ENCODE assay signal across 11 mouse cellular contexts in genomic region chr10:67066421-67066820, GRCm38 (mm10). TPM values are rescaled to one million over a fixed set of nuclear protein-coding genes. Genes with fewer than 3 reads are reported as not detected.
DNase-seq lines count a peak whose midpoint lies in the region; ATAC-seq and TF ChIP-seq lines count a peak whose summit lies in the region.
"Had no signal": no experiment of that assay in that cellular context is flagged by ENCODE, and none has a peak within 500 bp of the region (broad histone marks: within the 10 kb centered on the region; RNA-seq: fewer than 3 reads in every experiment).

No protein-coding gene starts in this region.

- no peak for TF ChIP-seq CTCF in forebrain, postnatal 0 days (IDR thresholded peaks at IDR 0.05; ENCODE audit: low read depth)
- TF ChIP-seq CTCF in lung, postnatal 0 days (IDR thresholded peaks at IDR 0.05): peak; percentile 34

- no peak for ATAC-seq in forebrain, postnatal 0 days
- no peak for ATAC-seq in forebrain, embryonic 11.5 days (replicated peaks; ENCODE audit: low FRiP score)
- no peak for ATAC-seq in lung, postnatal 0 days
- ATAC-seq in granulocyte monocyte progenitor cell, adult 5-6 weeks (replicated peaks; ENCODE audit: poor library complexity, severe bottlenecking): peak; percentile 58
- ATAC-seq in megakaryocyte progenitor cell, adult 5-6 weeks (replicated peaks; ENCODE audit: poor library complexity): peak; percentile 56

- no peaks in the 10 kb centered on the region for H3K9me3 ChIP-seq in forebrain, postnatal 0 days (ENCODE audit: low read length)
- no peaks in the 10 kb centered on the region for H3K9me3 ChIP-seq in forebrain, embryonic 11.5 days (ENCODE audit: control insufficient read depth, low read length)
- no peaks in the 10 kb centered on the region for H3K9me3 ChIP-seq in lung, postnatal 0 days (ENCODE audit: low read length)
- H3K9me3 ChIP-seq: liver, embryonic 15.5 days had no signal

- 0 out of 2 replicates have a peak overlapping the region, but pooled peaks have one; percentile 4 for H3K27ac ChIP-seq in forebrain, postnatal 0 days (ENCODE audit: low read depth, low read length)
- no peak overlapping the region for H3K27ac ChIP-seq in forebrain, embryonic 11.5 days (ENCODE audit: low read depth, low read length)
- H3K27ac ChIP-seq in lung, postnatal 0 days (ENCODE audit: low read length): no peak overlapping the region
- H3K27ac ChIP-seq: liver, embryonic 15.5 days had no signal

- peaks cover 17% of the 10 kb centered on the region; the same call in 1 of the 2 replicates for H3K4me1 ChIP-seq in forebrain, postnatal 0 days (ENCODE audit: insufficient read depth)
- H3K4me1 ChIP-seq in forebrain, embryonic 11.5 days (replicated peaks; ENCODE audit: control insufficient read depth, insufficient read depth, low read length): peaks cover 3% of the 10 kb centered on the region; the same call in 1 of the 2 replicates
- H3K4me1 ChIP-seq in lung, postnatal 0 days (ENCODE audit: insufficient read depth, low read depth, low read length): no peaks in the 10 kb centered on the region; the same call in 1 of the 2 replicates

- no peaks in the 10 kb centered on the region for H3K27me3 ChIP-seq in forebrain, postnatal 0 days (ENCODE audit: insufficient read depth, low read length)
- no peaks in the 10 kb centered on the region for H3K27me3 ChIP-seq in forebrain, embryonic 11.5 days (ENCODE audit: control insufficient read depth, insufficient read depth, low read length)
- no peaks in the 10 kb centered on the region for H3K27me3 ChIP-seq in lung, postnatal 0 days (replicated peaks; ENCODE audit: insufficient read depth, low read length)
- H3K27me3 ChIP-seq: liver, embryonic 15.5 days had no signal

- no peak for DNase-seq in forebrain, postnatal 0 days
- no peak for DNase-seq in forebrain, embryonic 11.5 days (ENCODE audit: low spot score)
- DNase-seq in lung, postnatal 0 days (ENCODE audit: low spot score): no peak
- no peak for DNase-seq in lung, postnatal 14 days
- no peak for DNase-seq in natural killer cell, adult 2 months (ENCODE audit: low spot score in 2 of 2)
- no peak for DNase-seq in thymus, adult 18-20 months
- DNase-seq: kidney, postnatal 10 days; right cerebral cortex, adult 18-20 months had no signal

- H3K9ac ChIP-seq in forebrain, postnatal 0 days: no peak overlapping the region
- H3K9ac ChIP-seq in forebrain, embryonic 11.5 days (ENCODE audit: low read length): no peak overlapping the region
- H3K9ac ChIP-seq in lung, postnatal 0 days (replicated peaks; ENCODE audit: low read depth): no peak overlapping the region
- H3K9ac ChIP-seq: liver, embryonic 15.5 days had no signal

- H3K36me3 ChIP-seq in forebrain, postnatal 0 days (ENCODE audit: insufficient read depth): no peaks in the 10 kb centered on the region
- H3K36me3 ChIP-seq in forebrain, embryonic 11.5 days (ENCODE audit: control insufficient read depth, insufficient read depth, low read length): no peaks in the 10 kb centered on the region
- H3K36me3 ChIP-seq in lung, postnatal 0 days (ENCODE audit: insufficient read depth, low read length): no peaks in the 10 kb centered on the region
- H3K36me3 ChIP-seq: liver, embryonic 15.5 days had no signal

- WGBS in forebrain, postnatal 0 days: 60% methylated on average over 3 of the region's 3 CpGs
- WGBS in forebrain, embryonic 11.5 days: 65% methylated on average over 3 of the region's 3 CpGs
- 80% methylated on average over 3 of the region's 3 CpGs for WGBS in lung, postnatal 0 days

- no peak overlapping the region for H3K4me3 ChIP-seq in forebrain, postnatal 0 days (ENCODE audit: low read depth, low read length)
- no peak overlapping the region for H3K4me3 ChIP-seq in forebrain, embryonic 11.5 days (ENCODE audit: low read depth, low read length)
- no peak overlapping the region for H3K4me3 ChIP-seq in lung, postnatal 0 days (ENCODE audit: low read depth, low read length)
- H3K4me3 ChIP-seq: liver, embryonic 15.5 days had no signal

- H3K4me2 ChIP-seq in forebrain, postnatal 0 days (ENCODE audit: low read depth): no peak overlapping the region
- no peak overlapping the region for H3K4me2 ChIP-seq in forebrain, embryonic 11.5 days (ENCODE audit: low read depth, low read length, severe bottlenecking)
- no peak overlapping the region for H3K4me2 ChIP-seq in lung, postnatal 0 days (replicated peaks; ENCODE audit: low read depth, low read length)
- H3K4me2 ChIP-seq: liver, embryonic 15.5 days had no signal

- no peak for TF ChIP-seq EP300 in lung, postnatal 0 days (IDR thresholded peaks at IDR 0.05)

RNA-seq across cellular contexts. Expression of gene Jmjd1c, which starts 29.5 kb away (rescaled TPM):
- 67.1 and 76.8 TPM in 2 replicates for total RNA-seq in forebrain, postnatal 0 days (2014; rRNA removed)
- polyA plus RNA-seq in forebrain, postnatal 0 days (2015; fragmentation: Nextera tagmentation; extraction: Ambion mirVana): 29.6 and 44.4 TPM in 2 replicates
- 53.1 and 55.7 TPM in 2 replicates for polyA plus RNA-seq in forebrain, embryonic 11.5 days (2014; fragmentation: Nextera tagmentation; extraction: Ambion mirVana)
- 43.8 and 44.6 TPM in 2 replicates for polyA plus RNA-seq in lung, postnatal 0 days (2015; fragmentation: Nextera tagmentation; extraction: Ambion mirVana)
- total RNA-seq in granulocyte monocyte progenitor cell, adult 5-6 weeks (2014; fragmentation: Nextera tagmentation): 82.9 and 89.7 TPM in 2 replicates
- total RNA-seq in granulocyte monocyte progenitor cell, adult 5-6 weeks (2017): 57.8 and 69.4 TPM in 2 replicates
- 82.6 and 124 TPM in 2 replicates for total RNA-seq in megakaryocyte progenitor cell, adult 5-6 weeks (2015)
- 49.5 and 79.8 TPM in 2 replicates for total RNA-seq in megakaryocyte progenitor cell, adult 5-6 weeks (2017)

RNA-seq across cellular contexts. Expression of gene Reep3, which starts 30.3 kb away (rescaled TPM):
- 21.7 and 30.8 TPM in 2 replicates for total RNA-seq in forebrain, postnatal 0 days (2014; rRNA removed)
- 18.8 and 23.7 TPM in 2 replicates for polyA plus RNA-seq in forebrain, postnatal 0 days (2015; fragmentation: Nextera tagmentation; extraction: Ambion mirVana)
- polyA plus RNA-seq in forebrain, embryonic 11.5 days (2014; fragmentation: Nextera tagmentation; extraction: Ambion mirVana): 44.6 and 48.4 TPM in 2 replicates
- 38.4 and 43.8 TPM in 2 replicates for polyA plus RNA-seq in lung, postnatal 0 days (2015; fragmentation: Nextera tagmentation; extraction: Ambion mirVana)
- total RNA-seq in granulocyte monocyte progenitor cell, adult 5-6 weeks (2014; fragmentation: Nextera tagmentation): 21.6 and 22.3 TPM in 2 replicates
- total RNA-seq in granulocyte monocyte progenitor cell, adult 5-6 weeks (2017): 11.8 and 13.4 TPM in 2 replicates
- 25.3 and 28.7 TPM in 2 replicates for total RNA-seq in megakaryocyte progenitor cell, adult 5-6 weeks (2015)
- 12.1 and 12.2 TPM in 2 replicates for total RNA-seq in megakaryocyte progenitor cell, adult 5-6 weeks (2017)

Comparison
In these comparisons a context has a peak if more than half of its experiments do, and no peak if none do; other contexts are left out.
1. ATAC-seq: peak in granulocyte monocyte progenitor cell, adult 5-6 weeks (single experiment) and megakaryocyte progenitor cell, adult 5-6 weeks (single experiment); none in forebrain, postnatal 0 days (single experiment), forebrain, embryonic 11.5 days (single experiment) and lung, postnatal 0 days (single experiment).